Mouse (Mus musculus): ENCODE data around the gene Sectm1a.

DNA sequence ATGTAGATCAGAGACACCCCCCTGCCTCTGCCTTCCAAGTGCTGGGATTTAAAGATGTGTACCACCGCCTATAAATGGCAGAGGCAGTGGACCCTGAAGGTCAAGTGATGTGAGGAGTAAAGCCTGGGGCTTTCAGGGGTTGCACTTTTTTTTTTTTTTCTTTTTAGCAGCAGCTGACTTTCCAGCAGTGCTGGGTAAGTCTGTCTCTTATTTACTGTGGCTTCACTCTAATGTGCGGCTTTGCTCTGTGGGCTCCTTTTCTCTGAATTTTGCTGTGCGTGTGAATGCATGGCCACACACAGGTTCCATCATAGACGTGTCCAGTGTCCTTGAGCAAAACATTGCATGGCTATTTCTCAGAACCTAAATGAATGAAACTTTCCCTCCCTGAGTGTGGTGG lies 39.4 kb downstream of the Sectm1a start:
- TF ChIP-seq CTCF (IDR thresholded peaks at IDR 0.05; ENCODE audit: borderline replicate concordance, extremely low read depth, insufficient read depth, insufficient read length) = no peak
- no peak for TF ChIP-seq POLR2A (IDR thresholded peaks at IDR 0.05; ENCODE audit: borderline replicate concordance, extremely low read depth, insufficient read depth, insufficient read length, poor library complexity, severe bottlenecking)

Measured in brain, embryonic 14.5 days (tissue).